Mouse (Mus musculus): ENCODE results near the gene Lipt2. TPM values are rescaled to one million over a fixed set of nuclear protein-coding genes. Genes with fewer than 3 reads are reported as not detected.

Lipt2 gene
- polyA plus RNA-seq, 1 experiment from 2014 or later = 21.0 TPM

- Histone ChIP-seq H3K4me2 (ENCODE audit: low read depth, low read length) (peak overlapping the region; percentile 83), H3K27ac (replicated peaks; ENCODE audit: low read depth, low read length) (no peak overlapping the region), H3K9ac (ENCODE audit: low read depth, low read length) (peak overlapping the region; percentile 41; the same call in 1 of the 2 replicates), H3K9me3 (ENCODE audit: control insufficient read depth, low read length) (no peaks in the 10 kb centered on the region), H3K4me3 (ENCODE audit: low read depth, low read length) (peak overlapping the region; percentile 42), H3K4me1 (ENCODE audit: control insufficient read depth, insufficient read depth, low read length) (peaks cover 5% of the 10 kb centered on the region), H3K27me3 (replicated peaks; ENCODE audit: control insufficient read depth, insufficient read depth, low read length) (peaks cover 31% of the 10 kb centered on the region), H3K36me3 (ENCODE audit: control insufficient read depth, insufficient read depth, low read length) (no peaks in the 10 kb centered on the region)
- DNase-seq (ENCODE audit: low spot score) = peak; percentile 17
- WGBS = 4% methylated on average over 15 of the region's 15 CpGs
- ATAC-seq (ENCODE audit: low read depth) = peak; percentile 26; the same call in 1 of the 2 replicates
Measured at GRCm38 (mm10) chr7:100178891-100179233, 19.8 kb downstream of the Lipt2 start.

- H3K4me2 ChIP-seq (ENCODE audit: low read depth, low read length) = peak overlapping the region; percentile 83
- peaks cover 31% of the 10 kb centered on the region for H3K27me3 ChIP-seq (replicated peaks; ENCODE audit: control insufficient read depth, insufficient read depth, low read length)
- DNase-seq (ENCODE audit: low spot score) (no peak), ATAC-seq (ENCODE audit: low read depth) (no peak)
- no peak overlapping the region for H3K27ac ChIP-seq (replicated peaks; ENCODE audit: low read depth, low read length)
- H3K9me3 ChIP-seq (ENCODE audit: control insufficient read depth, low read length) = no peaks in the 10 kb centered on the region
- WGBS = 52% methylated on average over 7 of the region's 7 CpGs
- H3K36me3 ChIP-seq (ENCODE audit: control insufficient read depth, insufficient read depth, low read length) = no peaks in the 10 kb centered on the region
- peaks cover 5% of the 10 kb centered on the region for H3K4me1 ChIP-seq (ENCODE audit: control insufficient read depth, insufficient read depth, low read length)
- H3K9ac ChIP-seq (ENCODE audit: low read depth, low read length) = no peak overlapping the region; the same call in 1 of the 2 replicates
- peak overlapping the region; percentile 42 for H3K4me3 ChIP-seq (ENCODE audit: low read depth, low read length)
Measured at GRCm38 (mm10) chr7:100179394-100179793, 20.3 kb downstream of the Lipt2 start.

- Histone ChIP-seq H3K36me3 (ENCODE audit: control insufficient read depth, insufficient read depth, low read length) (no peaks in the 10 kb centered on the region), H3K4me1 (ENCODE audit: control insufficient read depth, insufficient read depth, low read length) (peaks cover 5% of the 10 kb centered on the region), H3K9ac (ENCODE audit: low read depth, low read length) (no peak overlapping the region; the same call in 1 of the 2 replicates), H3K4me2 (ENCODE audit: low read depth, low read length) (peak overlapping the region; percentile 83; the same call in 1 of the 2 replicates), H3K27ac (replicated peaks; ENCODE audit: low read depth, low read length) (no peak overlapping the region), H3K27me3 (replicated peaks; ENCODE audit: control insufficient read depth, insufficient read depth, low read length) (peaks cover 31% of the 10 kb centered on the region), H3K9me3 (ENCODE audit: control insufficient read depth, low read length) (no peaks in the 10 kb centered on the region), H3K4me3 (ENCODE audit: low read depth, low read length) (no peak overlapping the region)
- DNase-seq (ENCODE audit: low spot score) (no peak), ATAC-seq (ENCODE audit: low read depth) (no peak)
- WGBS = 71% methylated on average over 7 of the region's 7 CpGs
Measured at GRCm38 (mm10) chr7:100179836-100180407, 20.8 kb downstream of the Lipt2 start.

GRCm38 (mm10) chr7:100181176-100181575 is 22.1 kb downstream of the Lipt2 start:
- Histone ChIP-seq H3K9ac (ENCODE audit: low read depth, low read length) (no peak overlapping the region), H3K27me3 (replicated peaks; ENCODE audit: control insufficient read depth, insufficient read depth, low read length) (peaks cover 31% of the 10 kb centered on the region), H3K27ac (replicated peaks; ENCODE audit: low read depth, low read length) (no peak overlapping the region), H3K4me2 (ENCODE audit: low read depth, low read length) (no peak overlapping the region), H3K4me3 (ENCODE audit: low read depth, low read length) (no peak overlapping the region), H3K9me3 (ENCODE audit: control insufficient read depth, low read length) (no peaks in the 10 kb centered on the region), H3K36me3 (ENCODE audit: control insufficient read depth, insufficient read depth, low read length) (no peaks in the 10 kb centered on the region), H3K4me1 (ENCODE audit: control insufficient read depth, insufficient read depth, low read length) (peaks cover 5% of the 10 kb centered on the region)
- DNase-seq (ENCODE audit: low spot score) = no peak
- no peak for ATAC-seq (ENCODE audit: low read depth)
- 78% methylated on average over 2 of the region's 2 CpGs for WGBS

GRCm38 (mm10) chr7:100181614-100182013 is 22.5 kb downstream of the Lipt2 start:
- Histone ChIP-seq H3K27ac (replicated peaks; ENCODE audit: low read depth, low read length) (no peak overlapping the region), H3K4me2 (ENCODE audit: low read depth, low read length) (no peak overlapping the region), H3K9ac (ENCODE audit: low read depth, low read length) (no peak overlapping the region), H3K27me3 (replicated peaks; ENCODE audit: control insufficient read depth, insufficient read depth, low read length) (peaks cover 31% of the 10 kb centered on the region), H3K4me3 (ENCODE audit: low read depth, low read length) (no peak overlapping the region), H3K4me1 (ENCODE audit: control insufficient read depth, insufficient read depth, low read length) (peaks cover 5% of the 10 kb centered on the region), H3K36me3 (ENCODE audit: control insufficient read depth, insufficient read depth, low read length) (no peaks in the 10 kb centered on the region), H3K9me3 (ENCODE audit: control insufficient read depth, low read length) (no peaks in the 10 kb centered on the region)
- 66% methylated on average over 3 of the region's 3 CpGs for WGBS
- no peak for DNase-seq (ENCODE audit: low spot score)
- no peak for ATAC-seq (ENCODE audit: low read depth)

GRCm38 (mm10) chr7:100182388-100182787 is 23.3 kb downstream of the Lipt2 start:
- H3K4me2 ChIP-seq (ENCODE audit: low read depth, low read length) = no peak overlapping the region
- DNase-seq (ENCODE audit: low spot score) = no peak
- H3K4me1 ChIP-seq (ENCODE audit: control insufficient read depth, insufficient read depth, low read length) = peaks cover 5% of the 10 kb centered on the region
- H3K27ac ChIP-seq (replicated peaks; ENCODE audit: low read depth, low read length) = no peak overlapping the region
- no peak for ATAC-seq (ENCODE audit: low read depth)
- H3K4me3 ChIP-seq (ENCODE audit: low read depth, low read length) = no peak overlapping the region
- H3K27me3 ChIP-seq (replicated peaks; ENCODE audit: control insufficient read depth, insufficient read depth, low read length) = peaks cover 27% of the 10 kb centered on the region
- H3K36me3 ChIP-seq (ENCODE audit: control insufficient read depth, insufficient read depth, low read length) = no peaks in the 10 kb centered on the region
- 76% methylated on average over 3 of the region's 3 CpGs for WGBS
- H3K9me3 ChIP-seq (ENCODE audit: control insufficient read depth, low read length) = no peaks in the 10 kb centered on the region
- no peak overlapping the region for H3K9ac ChIP-seq (ENCODE audit: low read depth, low read length)

GRCm38 (mm10) chr7:100187601-100188000 is 28.5 kb downstream of the Lipt2 start:
- Histone ChIP-seq H3K4me3 (ENCODE audit: low read depth, low read length) (no peak overlapping the region), H3K27me3 (replicated peaks; ENCODE audit: control insufficient read depth, insufficient read depth, low read length) (no peaks in the 10 kb centered on the region), H3K36me3 (ENCODE audit: control insufficient read depth, insufficient read depth, low read length) (no peaks in the 10 kb centered on the region), H3K27ac (replicated peaks; ENCODE audit: low read depth, low read length) (no peak overlapping the region), H3K9me3 (ENCODE audit: control insufficient read depth, low read length) (no peaks in the 10 kb centered on the region), H3K9ac (ENCODE audit: low read depth, low read length) (no peak overlapping the region), H3K4me2 (ENCODE audit: low read depth, low read length) (no peak overlapping the region), H3K4me1 (ENCODE audit: control insufficient read depth, insufficient read depth, low read length) (no peaks in the 10 kb centered on the region)
- DNase-seq (ENCODE audit: low spot score) (peak; percentile 27), ATAC-seq (ENCODE audit: low read depth) (no peak)
- WGBS = 24% methylated on average over 7 of the region's 7 CpGs

GRCm38 (mm10) chr7:100190167-100190566 is 31.1 kb downstream of the Lipt2 start:
- no peak for ATAC-seq (ENCODE audit: low read depth)

GRCm38 (mm10) chr7:100190778-100191177 is 31.7 kb downstream of the Lipt2 start:
- no peak overlapping the region for H3K4me3 ChIP-seq (ENCODE audit: low read depth, low read length)
- WGBS = 10% methylated on average over 4 of the region's 4 CpGs
- peak; percentile 61 for DNase-seq (ENCODE audit: low spot score)
- H3K36me3 ChIP-seq (ENCODE audit: control insufficient read depth, insufficient read depth, low read length) = no peaks in the 10 kb centered on the region
- no peak overlapping the region for H3K27ac ChIP-seq (replicated peaks; ENCODE audit: low read depth, low read length)
- no peak overlapping the region for H3K9ac ChIP-seq (ENCODE audit: low read depth, low read length)
- no peaks in the 10 kb centered on the region for H3K4me1 ChIP-seq (ENCODE audit: control insufficient read depth, insufficient read depth, low read length)
- no peaks in the 10 kb centered on the region for H3K27me3 ChIP-seq (replicated peaks; ENCODE audit: control insufficient read depth, insufficient read depth, low read length)
- no peak overlapping the region for H3K4me2 ChIP-seq (ENCODE audit: low read depth, low read length)
- 0 out of 2 replicates have a peak, but pooled peaks have one; percentile 26 for ATAC-seq (ENCODE audit: low read depth)
- H3K9me3 ChIP-seq (ENCODE audit: control insufficient read depth, low read length) = no peaks in the 10 kb centered on the region

More at GRCm38 (mm10) chr7:100190167-100190566, 31.1 kb downstream of the Lipt2 start:
- Histone ChIP-seq H3K9ac (ENCODE audit: low read depth, low read length) (no peak overlapping the region), H3K9me3 (ENCODE audit: control insufficient read depth, low read length) (no peaks in the 10 kb centered on the region), H3K4me1 (ENCODE audit: control insufficient read depth, insufficient read depth, low read length) (no peaks in the 10 kb centered on the region), H3K27ac (replicated peaks; ENCODE audit: low read depth, low read length) (no peak overlapping the region), H3K36me3 (ENCODE audit: control insufficient read depth, insufficient read depth, low read length) (no peaks in the 10 kb centered on the region), H3K4me3 (ENCODE audit: low read depth, low read length) (no peak overlapping the region), H3K27me3 (replicated peaks; ENCODE audit: control insufficient read depth, insufficient read depth, low read length) (no peaks in the 10 kb centered on the region), H3K4me2 (ENCODE audit: low read depth, low read length) (no peak overlapping the region)
- DNase-seq (ENCODE audit: low spot score) = no peak
- WGBS = 29% methylated on average over 4 of the region's 4 CpGs
